Mouse (Mus musculus) embryonic facial prominence, embryonic 11.5 days (tissue): ENCODE results near the gene Mkrn2os. TPM values are rescaled to one million over a fixed set of nuclear protein-coding genes. Genes with fewer than 3 reads are reported as not detected.
A peak's percentile ranks its signal among the peaks of the same experiment; 100 is the strongest.
"Not testable (repeated sequence)": the region's sequence is repeated elsewhere in the genome, so short reads cannot be mapped to it uniquely, and the experiment has no call there.

Experiments
- ATAC-seq: fragments of 200-750 bp; cut with Nextera tagmentation; replicated peaks from 2 replicates; pipeline ENCODE4 v1.8.0; 2017; ENCODE audit warnings: low read depth; ENCODE audit not compliant: insufficient number of reproducible peaks, low FRiP score, low TSS enrichment
- DNase-seq: peaks from one replicate; pipeline ENCODE4 v3.0.0-alpha.2; 2015; ENCODE audit warnings: low spot score
- H3K27ac ChIP-seq: fragments of 300-500 bp; sonication (generic); replicated peaks from 2 replicates; pipeline ENCODE4 v1.5.1; 2014; ENCODE audit warnings: mild to moderate bottlenecking, low read depth, low read length, control low read depth
- H3K27me3 ChIP-seq: fragments of 300-500 bp; sonication (generic); 2 replicates; pipeline ENCODE4 v1.6.1; 2014; ENCODE audit warnings: mild to moderate bottlenecking, low read length, moderate library complexity, mixed read lengths; ENCODE audit not compliant: control insufficient read depth, insufficient read depth
- H3K36me3 ChIP-seq: fragments of 300-500 bp; sonication (generic); replicated peaks from 2 replicates; pipeline ENCODE4 v1.6.1; 2014; ENCODE audit warnings: low read depth, mild to moderate bottlenecking, low read length, moderate library complexity, mixed read lengths; ENCODE audit not compliant: control insufficient read depth, insufficient read depth
- H3K4me1 ChIP-seq: fragments of 300-500 bp; sonication (generic); 2 replicates; pipeline ENCODE4 v1.6.1; 2014; ENCODE audit warnings: low read length, mixed read lengths; ENCODE audit not compliant: control insufficient read depth, insufficient read depth
- H3K4me2 ChIP-seq: fragments of 300-500 bp; sonication (generic); 2 replicates; pipeline ENCODE4 v1.6.1; 2014; ENCODE audit warnings: low read depth, mild to moderate bottlenecking, control low read depth, low read length, moderate library complexity
- H3K4me3 ChIP-seq: fragments of 300-500 bp; sonication (generic); 2 replicates; pipeline ENCODE4 v1.5.1; 2014; ENCODE audit warnings: low read depth, low read length, control low read depth
- H3K9ac ChIP-seq: fragments of 300-500 bp; sonication (generic); replicated peaks from 2 replicates; pipeline ENCODE4 v1.6.1; 2014; ENCODE audit warnings: mild to moderate bottlenecking, control low read depth, low read length
- H3K9me3 ChIP-seq: fragments of 300-500 bp; sonication (generic); replicated peaks from 2 replicates; pipeline ENCODE4 v1.6.1; 2016; ENCODE audit warnings: mild to moderate bottlenecking, low read length, inconsistent platforms, mixed read lengths; ENCODE audit not compliant: control insufficient read depth
- WGBS: fragments of 180-500 bp; shearing (Covaris S2); extraction: QIAGEN DNeasy Blood & Tissue Kit; methylation state at CpG from one replicate; pipeline ENCODE4 v1.1.7; 2014; 5-methylcytosine and 5-hydroxymethylcytosine counted together
- polyA plus RNA-seq: library from polyadenylated mRNA; unstranded; fragments of >200 nt; fragmentation: Nextera tagmentation; extraction: Ambion mirVana; gene quantifications from 2 replicates; pipeline ENCODE4 v1.2.1, GENCODE M21; 2014

The Mkrn2os gene
- 0.31 and 0.38 TPM in 2 replicates for polyA plus RNA-seq

GRCm38 (mm10) chr6:115592458-115592857 lies at the start of gene Mkrn2os:
Gene Mkrn2os (minus strand): TSS chr6:115592576.
- DNase-seq (peak; percentile 32), ATAC-seq (no peak)
- Histone ChIP-seq H3K4me3 (no peak within 1 kb of the TSS), H3K4me2 (no peak within 1 kb of the TSS), H3K27me3 (no peaks in the 10 kb centered on the region), H3K9me3 (no peaks in the 10 kb centered on the region), H3K27ac (no peak within 1 kb of the TSS), H3K36me3 (no peaks in the 10 kb centered on the region), H3K4me1 (no peaks in the 10 kb centered on the region; the same call in 1 of the 2 replicates), H3K9ac (no peak within 1 kb of the TSS)
- 53% methylated on average over 5 of the region's 5 CpGs for WGBS

- not testable (repeated sequence) for H3K4me2 ChIP-seq, H3K4me3 ChIP-seq, H3K4me1 ChIP-seq, H3K27me3 ChIP-seq, H3K9ac ChIP-seq, ATAC-seq, H3K36me3 ChIP-seq, H3K27ac ChIP-seq, DNase-seq, H3K9me3 ChIP-seq
- WGBS: 96% methylated on average over 7 of the region's 7 CpGs
Observed at GRCm38 (mm10) chr6:115638188-115638587, 45.8 kb upstream of the Mkrn2os start.

- H3K9me3 ChIP-seq: no peaks in the 10 kb centered on the region
- H3K4me1 ChIP-seq: no peaks in the 10 kb centered on the region
- H3K9ac ChIP-seq: no peak overlapping the region
- no peak for DNase-seq
- no peak for ATAC-seq
- H3K27ac ChIP-seq: no peak overlapping the region
- 97% methylated on average over 2 of the region's 2 CpGs for WGBS
- no peaks in the 10 kb centered on the region for H3K27me3 ChIP-seq
- H3K4me3 ChIP-seq: no peak overlapping the region
- H3K36me3 ChIP-seq: peaks cover 9% of the 10 kb centered on the region
- no peak overlapping the region for H3K4me2 ChIP-seq
Observed at GRCm38 (mm10) chr6:115634015-115634414, 41.6 kb upstream of the Mkrn2os start.

- WGBS: 72% methylated on average over 3 of the region's 3 CpGs
- peaks cover 9% of the 10 kb centered on the region for H3K36me3 ChIP-seq
- no peak overlapping the region for H3K4me3 ChIP-seq
- no peak overlapping the region for H3K9ac ChIP-seq
- H3K27ac ChIP-seq: no peak overlapping the region
- DNase-seq (no peak), ATAC-seq (no peak)
- H3K4me2 ChIP-seq: no peak overlapping the region
- H3K27me3 ChIP-seq: no peaks in the 10 kb centered on the region
- H3K4me1 ChIP-seq: no peaks in the 10 kb centered on the region
- H3K9me3 ChIP-seq: no peaks in the 10 kb centered on the region
Observed at GRCm38 (mm10) chr6:115631056-115631795, 38.9 kb upstream of the Mkrn2os start.

- peaks cover 10% of the 10 kb centered on the region for H3K36me3 ChIP-seq
Observed at GRCm38 (mm10) chr6:115626121-115626520, 33.7 kb upstream of the Mkrn2os start.

GRCm38 (mm10) chr6:115620942-115621341 lies 28.6 kb upstream of the Mkrn2os start:
- no peaks in the 10 kb centered on the region for H3K27me3 ChIP-seq
- H3K9ac ChIP-seq: no peak overlapping the region
- ATAC-seq: no peak
- H3K27ac ChIP-seq: no peak overlapping the region
- H3K4me1 ChIP-seq: no peaks in the 10 kb centered on the region
- no peak overlapping the region for H3K4me3 ChIP-seq
- 81% methylated on average over 1 of the region's 1 CpGs for WGBS
- H3K36me3 ChIP-seq: peaks cover 22% of the 10 kb centered on the region
- DNase-seq: no peak
- H3K9me3 ChIP-seq: no peaks in the 10 kb centered on the region
- H3K4me2 ChIP-seq: no peak overlapping the region

More at GRCm38 (mm10) chr6:115626121-115626520, 33.7 kb upstream of the Mkrn2os start:
- no peak for DNase-seq
- Histone ChIP-seq H3K9me3 (no peaks in the 10 kb centered on the region), H3K4me2 (no peak overlapping the region), H3K27ac (no peak overlapping the region), H3K4me3 (no peak overlapping the region), H3K9ac (no peak overlapping the region), H3K4me1 (no peaks in the 10 kb centered on the region), H3K27me3 (no peaks in the 10 kb centered on the region)
- no peak for ATAC-seq
- 91% methylated on average over 5 of the region's 5 CpGs for WGBS

- Histone ChIP-seq H3K4me3 (no peak overlapping the region), H3K4me1 (no peaks in the 10 kb centered on the region), H3K27me3 (no peaks in the 10 kb centered on the region), H3K27ac (no peak overlapping the region), H3K36me3 (peaks cover 21% of the 10 kb centered on the region), H3K9me3 (no peaks in the 10 kb centered on the region), H3K4me2 (no peak overlapping the region), H3K9ac (no peak overlapping the region)
- DNase-seq (no peak), ATAC-seq (no peak)
- WGBS: 90% methylated on average over 10 of the region's 10 CpGs
Observed at GRCm38 (mm10) chr6:115619818-115620217, 27.4 kb upstream of the Mkrn2os start.

GRCm38 (mm10) chr6:115615983-115616382 lies 23.6 kb upstream of the Mkrn2os start:
- H3K36me3 ChIP-seq: peaks cover 13% of the 10 kb centered on the region
- no peak overlapping the region for H3K9ac ChIP-seq
- no peaks in the 10 kb centered on the region for H3K4me1 ChIP-seq
- H3K9me3 ChIP-seq: no peaks in the 10 kb centered on the region
- 84% methylated on average over 3 of the region's 3 CpGs for WGBS
- H3K27ac ChIP-seq: no peak overlapping the region
- H3K27me3 ChIP-seq: no peaks in the 10 kb centered on the region
- ATAC-seq (no peak), DNase-seq (no peak)
- H3K4me3 ChIP-seq: no peak overlapping the region
- no peak overlapping the region for H3K4me2 ChIP-seq
